Mouse (Mus musculus) MEL (cell line): ENCODE measurements around the gene Mdga1. TPM values are rescaled to one million over a fixed set of nuclear protein-coding genes. Genes with fewer than 3 reads are reported as not detected.
A peak's percentile ranks its signal among the peaks of the same experiment; 100 is the strongest.

Source experiments
- DNase-seq: peaks from one replicate; pipeline ENCODE4 v3.0.0; 2011; ENCODE audit warnings: low read depth, low spot score
- H3K27ac ChIP-seq: 2 replicates; pipeline ENCODE4 v1.5.1; 2012; ENCODE audit warnings: low read depth, mild to moderate bottlenecking, control low read depth, low read length, moderate library complexity; ENCODE audit not compliant: control insufficient read depth
- H3K27me3 ChIP-seq, 2 experiments: fragments of 150-350 bp in 1 of 2; sonication (generic) in 1 of 2; 2 replicates each; pipeline ENCODE4 v1.6.1; 2012; ENCODE audit warnings: low read length in 2 of 2, mild to moderate bottlenecking in 2 of 2, improper control_type of control experiment in 1 of 2, moderate library complexity in 1 of 2; ENCODE audit not compliant: insufficient read depth in 2 of 2, control insufficient read depth in 1 of 2
- H3K36me3 ChIP-seq, 2 experiments: 2 replicates each; pipeline ENCODE4 v1.6.1; 2012 to 2014; ENCODE audit warnings: low read length in 2 of 2, improper control_type of control experiment in 1 of 2, inconsistent platforms in 1 of 2, mild to moderate bottlenecking in 1 of 2; ENCODE audit not compliant: insufficient read depth in 2 of 2, control insufficient read depth in 1 of 2
- H3K4me1 ChIP-seq, 2 experiments: fragments of 150-350 bp in 1 of 2; sonication (generic) in 1 of 2; 2 replicates each; pipeline ENCODE4 v1.6.1; 2012; ENCODE audit warnings: low read length in 2 of 2, improper control_type of control experiment in 1 of 2, mild to moderate bottlenecking in 1 of 2; ENCODE audit not compliant: insufficient read depth in 2 of 2, control insufficient read depth in 1 of 2
- H3K4me3 ChIP-seq, 2 experiments: fragments of 150-350 bp in 1 of 2; sonication (generic) in 1 of 2; 2 replicates each; pipeline ENCODE4 v1.5.1; 2012; ENCODE audit warnings: low read depth in 2 of 2, low read length in 2 of 2, mild to moderate bottlenecking in 2 of 2, moderate library complexity in 2 of 2, control low read depth in 1 of 2, improper control_type of control experiment in 1 of 2; ENCODE audit not compliant: control insufficient read depth in 1 of 2, insufficient read depth in 1 of 2
- H3K79me2 ChIP-seq: 2 replicates; pipeline ENCODE4 v1.6.1; 2012; ENCODE audit warnings: mild to moderate bottlenecking, low read length, moderate library complexity; ENCODE audit not compliant: control insufficient read depth, poor library complexity, insufficient read depth
- H3K9ac ChIP-seq: 2 replicates; pipeline ENCODE4 v1.6.1; 2012; ENCODE audit warnings: low read depth, mild to moderate bottlenecking, control low read depth, low read length, moderate library complexity; ENCODE audit not compliant: control insufficient read depth, poor library complexity, severe bottlenecking
- H3K9me3 ChIP-seq: fragments of 150-350 bp; sonication (generic); replicated peaks from 2 replicates; pipeline ENCODE4 v1.6.1; 2012; ENCODE audit warnings: mild to moderate bottlenecking, low read length, improper control_type of control experiment, moderate library complexity; ENCODE audit not compliant: insufficient read depth
- CTCF ChIP-seq, 3 experiments: IDR thresholded peaks in 2 of 3; conservative IDR thresholded peaks in 1 of 3; 2 replicates each; pipeline ENCODE4 v1.5.1; 2011 to 2012; ENCODE audit warnings: low read length in 3 of 3, low read depth in 2 of 3, mild to moderate bottlenecking in 2 of 3, improper control_type of control experiment in 1 of 3, inconsistent platforms in 1 of 3, mixed read lengths in 1 of 3, moderate library complexity in 1 of 3; ENCODE audit not compliant: control insufficient read depth in 1 of 3, insufficient read depth in 1 of 3, poor library complexity in 1 of 3, severe bottlenecking in 1 of 3
- ELF1 ChIP-seq: IDR thresholded peaks from 2 replicates; pipeline ENCODE4 v1.6.1; 2014; ENCODE audit warnings: low read depth, mild to moderate bottlenecking, inconsistent platforms, low read length, improper control_type of control experiment, moderate library complexity
- EP300 ChIP-seq, 2 experiments: IDR thresholded peaks; 2 replicates each; pipeline ENCODE4 v1.6.1; 2011; ENCODE audit warnings: improper control_type of control experiment in 2 of 2, low read length in 2 of 2, low read depth in 1 of 2, mild to moderate bottlenecking in 1 of 2
- ETS1 ChIP-seq: IDR thresholded peaks from 2 replicates; pipeline ENCODE4 v1.6.1; 2012; ENCODE audit warnings: low read depth, mild to moderate bottlenecking, inconsistent platforms, low read length, improper control_type of control experiment, moderate library complexity
- GABPA ChIP-seq: IDR thresholded peaks from 2 replicates; pipeline ENCODE4 v1.6.1; 2012; ENCODE audit warnings: low read depth, mild to moderate bottlenecking, inconsistent platforms, low read length, improper control_type of control experiment, moderate library complexity
- GATA1 ChIP-seq: IDR thresholded peaks from 2 replicates; pipeline ENCODE4 v1.6.1; 2011; ENCODE audit warnings: low read depth, low read length, improper control_type of control experiment
- HCFC1 ChIP-seq: IDR thresholded peaks from 2 replicates; pipeline ENCODE4 v1.6.1; 2012; ENCODE audit warnings: low read depth, mild to moderate bottlenecking, inconsistent platforms, low read length, improper control_type of control experiment, moderate library complexity
- KAT2A ChIP-seq: conservative IDR thresholded peaks from 2 replicates; pipeline ENCODE4 v1.6.1; 2012; ENCODE audit warnings: low read depth, low read length, improper control_type of control experiment, inconsistent platforms
- MAZ ChIP-seq: IDR thresholded peaks from 2 replicates; pipeline ENCODE4 v1.6.1; 2012; ENCODE audit warnings: low read depth, mild to moderate bottlenecking, inconsistent platforms, low read length, improper control_type of control experiment
- MEF2A ChIP-seq: IDR thresholded peaks from 2 replicates; pipeline ENCODE4 v1.6.1; 2014; ENCODE audit warnings: low read depth, mild to moderate bottlenecking, inconsistent platforms, low read length, improper control_type of control experiment; ENCODE audit not compliant: poor library complexity, insufficient replicate concordance, severe bottlenecking; ENCODE audit errors: extremely low read depth
- NELFE ChIP-seq: IDR thresholded peaks from 2 replicates; pipeline ENCODE4 v1.6.1; 2011; ENCODE audit warnings: low read depth, low read length, improper control_type of control experiment
- NRF1 ChIP-seq: IDR thresholded peaks from 2 replicates; pipeline ENCODE4 v1.6.1; 2014; ENCODE audit warnings: low read depth, mild to moderate bottlenecking, inconsistent platforms, low read length, improper control_type of control experiment, moderate library complexity; ENCODE audit not compliant: poor library complexity, insufficient read depth, severe bottlenecking
- POLR2A ChIP-seq, 2 experiments: IDR thresholded peaks; 2 replicates each; pipeline ENCODE4 v1.6.1; 2011 to 2012; ENCODE audit warnings: low read length in 2 of 2, mild to moderate bottlenecking in 2 of 2, control low read depth in 1 of 2, improper control_type of control experiment in 1 of 2, low read depth in 1 of 2, moderate library complexity in 1 of 2; ENCODE audit not compliant: control insufficient read depth in 1 of 2, insufficient read depth in 1 of 2, poor library complexity in 1 of 2
- POLR2AphosphoS5 ChIP-seq: IDR thresholded peaks from 2 replicates; pipeline ENCODE4 v1.6.1; 2012; ENCODE audit warnings: low read depth, borderline replicate concordance, mild to moderate bottlenecking, inconsistent platforms, low read length, moderate library complexity, mixed read lengths
- RAD21 ChIP-seq: IDR thresholded peaks from 2 replicates; pipeline ENCODE4 v1.6.1; 2011; ENCODE audit warnings: mild to moderate bottlenecking, low read depth, low read length, improper control_type of control experiment
- RCOR1 ChIP-seq: IDR thresholded peaks from 2 replicates; pipeline ENCODE4 v1.6.1; 2012; ENCODE audit warnings: low read depth, mild to moderate bottlenecking, inconsistent platforms, low read length, improper control_type of control experiment
- SIN3A ChIP-seq: IDR thresholded peaks from 2 replicates; pipeline ENCODE4 v1.6.1; 2012; ENCODE audit warnings: low read length, improper control_type of control experiment, inconsistent platforms
- SMC3 ChIP-seq: IDR thresholded peaks from 2 replicates; pipeline ENCODE4 v1.6.1; 2011; ENCODE audit warnings: low read depth, low read length, improper control_type of control experiment
- TCF12 ChIP-seq: IDR thresholded peaks from 2 replicates; pipeline ENCODE4 v1.6.1; 2014; ENCODE audit warnings: low read depth, mild to moderate bottlenecking, inconsistent platforms, low read length, improper control_type of control experiment, moderate library complexity
- ZKSCAN1 ChIP-seq: IDR thresholded peaks from 2 replicates; pipeline ENCODE4 v1.6.1; 2012; ENCODE audit warnings: low read depth, mild to moderate bottlenecking, inconsistent platforms, low read length, improper control_type of control experiment, moderate library complexity
- ZMIZ1 ChIP-seq: IDR thresholded peaks from 2 replicates; pipeline ENCODE4 v1.6.1; 2012; ENCODE audit warnings: low read depth, mild to moderate bottlenecking, inconsistent platforms, low read length, improper control_type of control experiment, moderate library complexity
- ZNF384 ChIP-seq: IDR thresholded peaks from 2 replicates; pipeline ENCODE4 v1.6.1; 2012; ENCODE audit warnings: low read depth, mild to moderate bottlenecking, inconsistent platforms, low read length, improper control_type of control experiment
- polyA plus RNA-seq, 2 experiments: library from polyadenylated mRNA; stranded (reverse) in 1 of 2; unstranded in 1 of 2; fragments of >175 nt in 1 of 2; fragments of >200 nt in 1 of 2; gene quantifications; 2 replicates each; pipeline versions ENCODE4 v1.2.1 to v1.2.4; 2012; ENCODE audit warnings: low replicate concordance in 2 of 2, low read depth in 1 of 2; ENCODE audit not compliant: insufficient read length in 2 of 2, insufficient read depth in 1 of 2, missing spikeins in 1 of 2
- total RNA-seq: library from RNA; depleted of rRNA; stranded (reverse); fragments of 300-350 nt; gene quantifications from 2 replicates; pipeline ENCODE4 v1.2.3, GENCODE M21; 2012

Mdga1 gene
- total and polyA plus RNA-seq, 3 experiments = 0.27 to 2.3 TPM; not detected in 1

GRCm38 (mm10) chr17:29990136-29990535 is 20.2 kb upstream of the Mdga1 start:
- Histone ChIP-seq H3K27me3 (no peaks in the 10 kb centered on the region), H3K36me3 (peaks cover 0 to 40% of the 10 kb centered on the region in 2 experiments; a peak in 2 of 4 replicates), H3K9me3 (no peaks in the 10 kb centered on the region), H3K79me2 (no peaks in the 10 kb centered on the region), H3K4me1 (peaks cover 25 to 52% of the 10 kb centered on the region in 2 experiments), H3K9ac (no peak overlapping the region), H3K4me3 (no peak overlapping the region), H3K27ac (peak overlapping the region; percentile 79)
- peak; percentile 42 for DNase-seq
- TF ChIP-seq SIN3A (0 out of 2 replicates have a peak, but pooled peaks have one; percentile 25), SMC3 (no peak), NRF1 (no peak), ETS1 (peak; percentile 49; the same call in 1 of the 2 replicates)

DNA sequence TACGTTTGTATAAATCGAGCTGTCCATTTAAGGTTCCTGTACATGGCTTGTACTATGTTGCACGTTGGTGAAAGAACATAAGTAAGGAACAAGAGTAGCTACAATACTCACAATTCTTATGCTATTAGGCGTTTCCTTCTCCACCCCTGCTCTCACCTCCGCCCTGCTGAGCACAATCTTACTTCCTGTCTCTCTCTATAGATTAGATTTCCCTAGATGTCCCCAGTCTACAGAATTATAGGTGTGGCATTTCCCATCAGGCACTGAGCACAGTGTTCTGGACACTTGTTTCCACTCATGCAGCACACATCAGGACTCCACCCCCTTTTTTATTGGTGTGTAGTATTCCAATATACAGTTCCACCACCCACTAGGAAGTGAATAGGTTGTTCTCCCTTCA is 19.8 kb upstream of the Mdga1 start:
- Histone ChIP-seq H3K36me3 (peaks cover 0 to 38% of the 10 kb centered on the region in 2 experiments; a peak in 2 of 4 replicates), H3K27me3 (no peaks in the 10 kb centered on the region), H3K9me3 (no peaks in the 10 kb centered on the region), H3K9ac (no peak overlapping the region), H3K4me3 (no peak overlapping the region), H3K27ac (peak overlapping the region; percentile 79), H3K79me2 (no peaks in the 10 kb centered on the region), H3K4me1 (peaks cover 22 to 48% of the 10 kb centered on the region in 2 experiments)
- peak; percentile 39 for DNase-seq
- TF ChIP-seq RAD21 (no peak), ZKSCAN1 (no peak), GATA1 (peak; percentile 71), ETS1 (peak; percentile 53; the same call in 1 of the 2 replicates), HCFC1 (no peak), SIN3A (peak; percentile 34; the same call in 1 of the 2 replicates), POLR2A (IDR thresholded peaks at IDR 0.05; ENCODE audit: control insufficient read depth in 1 of 2, insufficient read depth in 1 of 2, low read depth in 1 of 2, low read length in 2 of 2, poor library complexity in 1 of 2) (no peak), EP300 (IDR thresholded peaks at IDR 0.05; ENCODE audit: low read depth in 1 of 2, low read length in 2 of 2) (peak; percentile 60 to 64), GABPA (no peak), TCF12 (peak; percentile 38; the same call in 1 of the 2 replicates), ELF1 (peak; percentile 15; the same call in 1 of the 2 replicates), POLR2AphosphoS5 (no peak), MEF2A (no peak), SMC3 (no peak), ZNF384 (no peak), RCOR1 (peak; percentile 52), KAT2A (no peak), MAZ (0 out of 2 replicates have a peak, but pooled peaks have one; percentile 47), ZMIZ1 (no peak), NELFE (no peak), CTCF (IDR thresholded peaks at IDR 0.05 in 2 of 3, conservative IDR thresholded peaks at IDR 0.05 in 1 of 3; ENCODE audit: control insufficient read depth in 1 of 3, insufficient read depth in 1 of 3, low read depth in 2 of 3, low read length in 3 of 3, poor library complexity in 1 of 3, severe bottlenecking in 1 of 3) (no peak)
